Mouse (Mus musculus): ENCODE measurements around the gene Lrig2. TPM values are rescaled to one million over a fixed set of nuclear protein-coding genes. Genes with fewer than 3 reads are reported as not detected.
A peak's percentile ranks its signal among the peaks of the same experiment; 100 is the strongest.

Lrig2 gene
- total and polyA plus RNA-seq, 2 experiments from 2014 or later, result 20.2 to 50.1 TPM

DNA sequence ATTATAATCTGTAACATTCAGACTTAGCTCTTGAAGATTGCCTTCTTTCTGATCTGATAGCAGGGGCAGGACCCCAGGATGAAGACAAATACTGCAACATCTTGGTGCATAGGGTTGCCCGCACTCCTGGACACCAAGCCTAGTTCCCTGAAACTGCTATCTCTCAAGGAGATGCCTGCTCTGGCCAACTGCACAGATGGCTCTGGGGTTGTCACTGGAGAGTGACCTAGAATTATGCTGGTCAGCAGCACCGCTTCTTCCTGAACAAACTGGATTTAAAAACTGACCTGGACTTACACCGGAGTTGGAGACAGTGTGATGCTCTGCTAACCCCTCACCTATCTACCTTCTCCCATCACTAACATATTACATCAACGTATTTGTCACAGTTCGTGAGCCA, 155.6 kb downstream of the Lrig2 start:
- Histone ChIP-seq H3K9ac (replicated peaks; ENCODE audit: low read length, poor library complexity, severe bottlenecking) (no peak overlapping the region), H3K27me3 (ENCODE audit: insufficient read depth, low read length) (no peaks in the 10 kb centered on the region), H3K4me1 (ENCODE audit: insufficient read depth, low read length) (0 out of 2 replicates have a peak, but pooled peaks cover 3% of the 10 kb centered on the region), H3K27ac (ENCODE audit: low read depth, low read length) (no peak overlapping the region), H3K36me3 (ENCODE audit: insufficient read depth, low read length) (no peaks in the 10 kb centered on the region), H3K4me2 (ENCODE audit: low read depth, low read length, poor library complexity, severe bottlenecking) (no peak overlapping the region), H3K9me3 (ENCODE audit: low read length) (no peaks in the 10 kb centered on the region), H3K4me3 (ENCODE audit: low read depth, low read length) (no peak overlapping the region)
- DNase-seq (ENCODE audit: low spot score) (no peak), ATAC-seq (ENCODE audit: low FRiP score) (no peak)
- TF ChIP-seq CTCF (IDR thresholded peaks at IDR 0.05), result no peak
- WGBS, result 96% methylated on average over 5 of the region's 5 CpGs

DNA sequence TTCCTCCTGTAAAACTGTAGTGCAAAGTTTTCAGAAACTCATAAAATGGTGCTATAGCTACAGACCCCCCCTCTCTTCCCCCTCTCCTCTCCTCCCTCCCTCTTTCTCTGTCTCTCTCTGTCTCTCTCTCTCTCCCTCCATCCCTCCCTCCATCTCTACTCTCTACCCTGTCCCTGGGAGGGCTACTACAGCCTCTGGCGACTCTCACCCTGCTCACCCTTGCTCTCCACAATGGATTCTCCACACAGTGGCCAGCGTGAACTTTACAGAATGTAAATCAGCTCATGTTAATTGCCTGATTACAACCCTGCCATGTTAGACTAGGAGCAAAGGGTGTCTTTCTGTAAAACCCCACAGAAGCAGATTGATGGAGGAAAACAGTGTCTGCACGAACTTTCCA, 157.8 kb downstream of the Lrig2 start:
- H3K9me3 ChIP-seq (ENCODE audit: low read length), result no peaks in the 10 kb centered on the region
- no peaks in the 10 kb centered on the region for H3K27me3 ChIP-seq (ENCODE audit: insufficient read depth, low read length)
- H3K4me2 ChIP-seq (ENCODE audit: low read depth, low read length, poor library complexity, severe bottlenecking), result no peak overlapping the region
- H3K27ac ChIP-seq (ENCODE audit: low read depth, low read length), result no peak overlapping the region
- no peak for TF ChIP-seq CTCF (IDR thresholded peaks at IDR 0.05)
- H3K4me3 ChIP-seq (ENCODE audit: low read depth, low read length), result no peak overlapping the region
- no peaks in the 10 kb centered on the region for H3K36me3 ChIP-seq (ENCODE audit: insufficient read depth, low read length)
- WGBS, result 44% methylated on average over 3 of the region's 3 CpGs
- no peak for ATAC-seq (ENCODE audit: low FRiP score)
- H3K9ac ChIP-seq (replicated peaks; ENCODE audit: low read length, poor library complexity, severe bottlenecking), result no peak overlapping the region
- no peak for DNase-seq (ENCODE audit: low spot score)
- H3K4me1 ChIP-seq (ENCODE audit: insufficient read depth, low read length), result 0 out of 2 replicates have a peak, but pooled peaks cover 3% of the 10 kb centered on the region

DNA sequence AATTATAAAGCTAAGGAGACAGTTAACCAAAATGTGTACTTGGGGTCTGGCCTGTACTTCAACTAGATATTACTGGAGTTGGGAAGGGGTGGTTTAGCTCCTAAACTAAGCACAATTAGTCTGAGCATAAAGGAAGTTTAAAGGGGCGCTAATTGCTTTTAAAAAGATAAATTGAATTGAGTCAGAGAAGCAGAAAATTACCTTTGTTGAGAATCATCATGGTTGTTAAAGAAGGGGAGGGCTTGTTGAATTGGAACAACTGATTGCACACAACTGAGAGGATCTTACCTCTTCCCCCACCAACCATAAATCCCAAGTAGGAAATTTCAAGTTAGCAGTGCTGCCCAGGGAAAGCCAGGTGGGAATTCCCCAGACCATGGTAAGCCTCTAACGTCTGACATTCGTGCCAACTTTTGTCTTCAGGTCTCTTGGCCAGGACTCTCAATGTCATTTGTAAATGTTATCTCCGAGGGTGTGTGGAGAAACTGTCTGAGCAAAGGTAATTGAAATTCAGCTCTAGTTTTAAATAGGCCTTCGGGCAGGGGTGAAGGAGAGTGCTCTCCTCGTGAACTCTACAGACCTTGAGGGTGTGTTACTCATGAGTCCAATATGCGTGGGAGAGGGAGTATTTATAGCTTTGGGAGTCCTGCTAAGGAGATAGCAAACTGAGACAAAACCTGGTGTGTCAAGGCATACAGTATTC, 159.2 kb downstream of the Lrig2 start:
- Histone ChIP-seq H3K9ac (replicated peaks; ENCODE audit: low read length, poor library complexity, severe bottlenecking) (no peak overlapping the region), H3K27me3 (ENCODE audit: insufficient read depth, low read length) (no peaks in the 10 kb centered on the region), H3K4me3 (ENCODE audit: low read depth, low read length) (no peak overlapping the region), H3K4me1 (ENCODE audit: insufficient read depth, low read length) (0 out of 2 replicates have a peak, but pooled peaks cover 3% of the 10 kb centered on the region), H3K9me3 (ENCODE audit: low read length) (no peaks in the 10 kb centered on the region), H3K36me3 (ENCODE audit: insufficient read depth, low read length) (no peaks in the 10 kb centered on the region), H3K4me2 (ENCODE audit: low read depth, low read length, poor library complexity, severe bottlenecking) (no peak overlapping the region), H3K27ac (ENCODE audit: low read depth, low read length) (no peak overlapping the region)
- ATAC-seq (ENCODE audit: low FRiP score), result no peak
- DNase-seq (ENCODE audit: low spot score), result no peak
- no peak for TF ChIP-seq CTCF (IDR thresholded peaks at IDR 0.05)
- 38% methylated on average over 7 of the region's 7 CpGs for WGBS

DNA sequence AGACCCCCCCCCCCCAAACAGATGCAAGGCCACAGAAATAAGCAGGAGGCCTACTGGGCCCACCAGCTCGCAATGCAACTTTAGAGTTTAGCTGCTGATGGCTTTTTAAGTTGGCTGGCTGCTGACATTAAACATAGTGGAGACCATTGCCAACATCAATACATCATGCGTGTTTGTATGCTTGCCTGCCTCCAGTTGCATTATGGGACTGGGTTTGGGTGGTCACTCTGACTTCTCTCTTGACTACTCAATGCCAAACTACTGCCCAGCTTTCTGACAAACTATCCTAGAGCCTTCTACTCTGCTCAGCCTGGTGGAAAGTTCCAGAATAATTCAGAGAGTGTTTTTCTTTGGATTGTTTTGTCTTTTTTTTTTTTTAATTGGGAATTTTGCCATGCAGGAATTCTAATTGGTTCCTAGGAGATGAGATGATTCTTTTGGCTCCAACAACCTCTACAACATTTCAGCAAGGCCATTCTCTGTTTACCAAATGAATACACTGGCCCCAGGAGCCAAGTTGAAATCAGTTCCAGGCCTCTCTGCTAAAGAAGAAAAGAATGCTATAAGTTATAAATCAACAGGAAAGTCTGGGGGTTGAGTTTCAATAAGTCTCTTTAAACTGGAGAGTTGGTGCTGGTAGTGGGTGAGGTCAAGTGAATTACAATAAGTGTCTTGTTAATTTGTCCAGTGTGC, 161.3 kb downstream of the Lrig2 start:
- Histone ChIP-seq H3K27me3 (ENCODE audit: insufficient read depth, low read length) (no peaks in the 10 kb centered on the region), H3K9ac (replicated peaks; ENCODE audit: low read length, poor library complexity, severe bottlenecking) (no peak overlapping the region), H3K4me2 (ENCODE audit: low read depth, low read length, poor library complexity, severe bottlenecking) (no peak overlapping the region), H3K4me3 (ENCODE audit: low read depth, low read length) (no peak overlapping the region), H3K36me3 (ENCODE audit: insufficient read depth, low read length) (no peaks in the 10 kb centered on the region), H3K9me3 (ENCODE audit: low read length) (no peaks in the 10 kb centered on the region), H3K4me1 (ENCODE audit: insufficient read depth, low read length) (0 out of 2 replicates have a peak, but pooled peaks cover 3% of the 10 kb centered on the region), H3K27ac (ENCODE audit: low read depth, low read length) (no peak overlapping the region)
- ATAC-seq (ENCODE audit: low FRiP score) (no peak), DNase-seq (ENCODE audit: low spot score) (peak; percentile 40)
- TF ChIP-seq CTCF (IDR thresholded peaks at IDR 0.05), result no peak
- 88% methylated on average over 2 of the region's 2 CpGs for WGBS

DNA sequence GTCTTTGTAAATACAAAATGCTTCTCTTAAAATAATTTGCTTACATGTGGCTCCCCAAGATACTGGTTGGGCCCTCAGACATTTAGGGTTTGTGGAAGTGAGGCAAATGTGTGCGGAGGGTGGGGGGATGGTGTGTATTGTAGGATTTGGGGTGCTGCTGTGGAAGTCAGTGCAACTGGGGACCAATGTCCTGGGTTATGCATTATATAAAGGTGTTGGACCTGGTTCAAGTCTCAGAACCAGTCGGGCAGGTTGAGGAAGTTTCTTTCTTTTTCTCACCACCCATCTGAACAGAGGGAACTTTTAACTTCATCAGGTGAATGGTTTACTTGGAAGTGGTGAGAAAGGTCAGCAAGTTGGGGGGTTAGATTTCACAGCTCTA, 161.9 kb downstream of the Lrig2 start:
- H3K4me2 ChIP-seq (ENCODE audit: low read depth, low read length, poor library complexity, severe bottlenecking), result no peak overlapping the region
- no peak overlapping the region for H3K4me3 ChIP-seq (ENCODE audit: low read depth, low read length)
- no peak for ATAC-seq (ENCODE audit: low FRiP score)
- no peak for TF ChIP-seq CTCF (IDR thresholded peaks at IDR 0.05)
- no peak overlapping the region for H3K9ac ChIP-seq (replicated peaks; ENCODE audit: low read length, poor library complexity, severe bottlenecking)
- 0 out of 2 replicates have a peak, but pooled peaks cover 3% of the 10 kb centered on the region for H3K4me1 ChIP-seq (ENCODE audit: insufficient read depth, low read length)
- H3K9me3 ChIP-seq (ENCODE audit: low read length), result no peaks in the 10 kb centered on the region
- H3K36me3 ChIP-seq (ENCODE audit: insufficient read depth, low read length), result no peaks in the 10 kb centered on the region
- DNase-seq (ENCODE audit: low spot score), result no peak
- WGBS, result 82% methylated on average over 2 of the region's 2 CpGs
- no peaks in the 10 kb centered on the region for H3K27me3 ChIP-seq (ENCODE audit: insufficient read depth, low read length)
- no peak overlapping the region for H3K27ac ChIP-seq (ENCODE audit: low read depth, low read length)
